Mouse (Mus musculus) heart, postnatal 0 days (tissue): ENCODE data around the gene Rock2. TPM values are rescaled to one million over a fixed set of nuclear protein-coding genes. Genes with fewer than 3 reads are reported as not detected.
A peak's percentile ranks its signal among the peaks of the same experiment; 100 is the strongest.

Experiments used
- ATAC-seq: fragments of 200-750 bp; cut with Nextera tagmentation; 2 replicates; pipeline ENCODE4 v1.8.0; 2017; ENCODE audit warnings: low read depth, moderate number of reproducible peaks, moderate library complexity; ENCODE audit not compliant: insufficient read depth
- DNase-seq: peaks from one replicate; pipeline ENCODE4 v3.0.0-alpha.2; 2016; ENCODE audit warnings: low spot score
- H3K27ac ChIP-seq: fragments of 300-500 bp; sonication (generic); 2 replicates; pipeline ENCODE4 v1.5.1; 2014; ENCODE audit warnings: low read depth, mild to moderate bottlenecking
- H3K27me3 ChIP-seq: fragments of 300-500 bp; sonication (generic); 2 replicates; pipeline ENCODE4 v1.6.1; 2014; ENCODE audit warnings: low read length, mixed read lengths; ENCODE audit not compliant: control insufficient read depth, insufficient read depth
- H3K36me3 ChIP-seq: fragments of 300-500 bp; sonication (generic); replicated peaks from 2 replicates; pipeline ENCODE4 v1.6.1; 2014; ENCODE audit warnings: low read length, mixed read lengths; ENCODE audit not compliant: control insufficient read depth, insufficient read depth
- H3K4me1 ChIP-seq: fragments of 300-500 bp; sonication (generic); 2 replicates; pipeline ENCODE4 v1.6.1; 2014; ENCODE audit warnings: antibody characterized with exemption; ENCODE audit not compliant: control insufficient read depth, insufficient read depth
- H3K4me2 ChIP-seq: fragments of 300-500 bp; sonication (generic); 2 replicates; pipeline ENCODE4 v1.6.1; 2014; ENCODE audit warnings: low read depth, mild to moderate bottlenecking, low read length, moderate library complexity
- H3K4me3 ChIP-seq: fragments of 300-500 bp; sonication (generic); 2 replicates; pipeline ENCODE4 v1.5.1; 2014; ENCODE audit warnings: low read depth, low read length
- H3K9ac ChIP-seq: fragments of 300-500 bp; sonication (generic); replicated peaks from 2 replicates; pipeline ENCODE4 v1.6.1; 2014; ENCODE audit warnings: low read depth, low read length, mixed read lengths
- H3K9me3 ChIP-seq: fragments of 300-500 bp; sonication (generic); replicated peaks from 2 replicates; pipeline ENCODE4 v1.6.1; 2016; ENCODE audit warnings: low read length; ENCODE audit not compliant: control insufficient read depth
- CTCF ChIP-seq: IDR thresholded peaks from 2 replicates; pipeline ENCODE4 v1.5.1; 2016; ENCODE audit warnings: antibody characterized with exemption, control low read depth, low read depth
- EP300 ChIP-seq: IDR thresholded peaks from 2 replicates; pipeline ENCODE4 v1.6.1; 2016; ENCODE audit warnings: antibody characterized with exemption, low read depth
- WGBS: fragments of 180-500 bp; shearing (Covaris S2); extraction: QIAGEN DNeasy Blood & Tissue Kit; methylation state at CpG from one replicate; pipeline ENCODE4 v1.1.7; 2014; 5-methylcytosine and 5-hydroxymethylcytosine counted together
- polyA plus RNA-seq: library from polyadenylated mRNA; unstranded; fragments of >200 nt; fragmentation: Nextera tagmentation; extraction: Ambion mirVana; gene quantifications from 2 replicates; pipeline ENCODE4 v1.2.1, GENCODE M21; 2015
- total RNA-seq: library from RNA; depleted of rRNA; stranded (reverse); fragments of >200 nt; gene quantifications from 2 replicates; pipeline ENCODE4 v1.2.3, GENCODE M21; 2014; ENCODE audit warnings: low replicate concordance

The Rock2 gene
- total and polyA plus RNA-seq, 2 experiments from 2014 or later = 24.6 to 49.2 TPM

GRCm38 (mm10) chr12:16860533-16860932 lies 34.2 kb upstream of the Rock2 start:
- H3K4me3 ChIP-seq = no peak overlapping the region
- H3K9ac ChIP-seq = no peak overlapping the region
- no peaks in the 10 kb centered on the region for H3K27me3 ChIP-seq
- H3K36me3 ChIP-seq = no peaks in the 10 kb centered on the region
- 48% methylated on average over 1 of the region's 1 CpGs for WGBS
- no peak for ATAC-seq
- H3K9me3 ChIP-seq = no peaks in the 10 kb centered on the region
- DNase-seq = no peak
- no peak overlapping the region for H3K27ac ChIP-seq
- no peak overlapping the region for H3K4me2 ChIP-seq
- no peaks in the 10 kb centered on the region for H3K4me1 ChIP-seq
- TF ChIP-seq EP300 (no peak), CTCF (no peak)

GRCm38 (mm10) chr12:16860961-16861360 lies 33.7 kb upstream of the Rock2 start:
- TF ChIP-seq CTCF (no peak), EP300 (no peak)
- no peaks in the 10 kb centered on the region for H3K36me3 ChIP-seq
- ATAC-seq = no peak
- H3K4me1 ChIP-seq = peaks cover under 1% of the 10 kb centered on the region; the same call in 1 of the 2 replicates
- no peak overlapping the region for H3K4me3 ChIP-seq
- WGBS = 55% methylated on average over 3 of the region's 3 CpGs
- no peaks in the 10 kb centered on the region for H3K9me3 ChIP-seq
- H3K4me2 ChIP-seq = no peak overlapping the region
- H3K27me3 ChIP-seq = no peaks in the 10 kb centered on the region
- no peak overlapping the region for H3K9ac ChIP-seq
- no peak overlapping the region for H3K27ac ChIP-seq
- DNase-seq = no peak

GRCm38 (mm10) chr12:16864477-16864876 lies 30.2 kb upstream of the Rock2 start:
- DNase-seq = no peak
- Histone ChIP-seq H3K4me2 (no peak overlapping the region), H3K4me1 (peaks cover 19% of the 10 kb centered on the region), H3K27me3 (no peaks in the 10 kb centered on the region), H3K9me3 (no peaks in the 10 kb centered on the region), H3K36me3 (no peaks in the 10 kb centered on the region), H3K27ac (no peak overlapping the region), H3K4me3 (no peak overlapping the region), H3K9ac (no peak overlapping the region)
- no peak for ATAC-seq
- no peak for TF ChIP-seq EP300
- TF ChIP-seq CTCF = no peak
- 68% methylated on average over 4 of the region's 4 CpGs for whole genome bisulfite sequencing

GRCm38 (mm10) chr12:16865871-16866270 lies 28.8 kb upstream of the Rock2 start:
- DNase-seq = peak; percentile 74
- 39% methylated on average over 3 of the region's 3 CpGs for WGBS

GRCm38 (mm10) chr12:16866460-16866859 lies 28.2 kb upstream of the Rock2 start:
- WGBS = 21% methylated on average over 3 of the region's 3 CpGs
- DNase-seq (no peak), ATAC-seq (no peak)
- no peak overlapping the region for H3K4me2 ChIP-seq
- H3K9me3 ChIP-seq = no peaks in the 10 kb centered on the region
- H3K4me1 ChIP-seq = peaks cover 36% of the 10 kb centered on the region
- H3K9ac ChIP-seq = no peak overlapping the region
- H3K4me3 ChIP-seq = no peak overlapping the region
- H3K27ac ChIP-seq = peak overlapping the region; percentile 62
- TF ChIP-seq CTCF (no peak), EP300 (no peak)
- H3K36me3 ChIP-seq = no peaks in the 10 kb centered on the region
- H3K27me3 ChIP-seq = no peaks in the 10 kb centered on the region

More at GRCm38 (mm10) chr12:16865871-16866270, 28.8 kb upstream of the Rock2 start:
- Histone ChIP-seq H3K9me3 (no peaks in the 10 kb centered on the region), H3K36me3 (no peaks in the 10 kb centered on the region), H3K4me1 (peaks cover 32% of the 10 kb centered on the region), H3K9ac (no peak overlapping the region), H3K27me3 (no peaks in the 10 kb centered on the region), H3K4me3 (no peak overlapping the region), H3K4me2 (no peak overlapping the region), H3K27ac (peak overlapping the region; percentile 62)
- no peak for ATAC-seq
- TF ChIP-seq EP300 (no peak), CTCF (no peak)

GRCm38 (mm10) chr12:16867306-16867705 lies 27.4 kb upstream of the Rock2 start:
- H3K9me3 ChIP-seq = no peaks in the 10 kb centered on the region
- no peak for DNase-seq
- no peak overlapping the region for H3K9ac ChIP-seq
- peaks cover 36% of the 10 kb centered on the region for H3K4me1 ChIP-seq
- H3K27ac ChIP-seq = no peak overlapping the region
- ATAC-seq = no peak
- H3K36me3 ChIP-seq = no peaks in the 10 kb centered on the region
- no peak overlapping the region for H3K4me3 ChIP-seq
- H3K27me3 ChIP-seq = no peaks in the 10 kb centered on the region
- no peak for TF ChIP-seq CTCF
- no peak for TF ChIP-seq EP300
- H3K4me2 ChIP-seq = no peak overlapping the region
- WGBS = 72% methylated on average over 7 of the region's 7 CpGs
